Mouse (Mus musculus) liver (tissue): Measurements from ENCODE around the gene Aip.
A peak's percentile ranks its signal among the peaks of the same experiment; 100 is the strongest.

Experiments used
- DNase-seq: peaks from one replicate; pipeline ENCODE4 v3.0.0-alpha.2; 2020; ENCODE audit warnings: mixed read lengths

Aip gene

GRCm38 (mm10) chr19:4108535-4108934 lies 17.1 kb downstream of the Aip start:
- DNase-seq: no peak

- no peak for DNase-seq
Measured at GRCm38 (mm10) chr19:4106654-4107053, 19.0 kb downstream of the Aip start.

- DNase-seq: no peak
Measured at GRCm38 (mm10) chr19:4104675-4105194, 20.9 kb downstream of the Aip start.

- no peak for DNase-seq
Measured at GRCm38 (mm10) chr19:4103792-4104191, 21.9 kb downstream of the Aip start.

- DNase-seq: no peak
Measured at GRCm38 (mm10) chr19:4103294-4103693, 22.4 kb downstream of the Aip start.

DNA sequence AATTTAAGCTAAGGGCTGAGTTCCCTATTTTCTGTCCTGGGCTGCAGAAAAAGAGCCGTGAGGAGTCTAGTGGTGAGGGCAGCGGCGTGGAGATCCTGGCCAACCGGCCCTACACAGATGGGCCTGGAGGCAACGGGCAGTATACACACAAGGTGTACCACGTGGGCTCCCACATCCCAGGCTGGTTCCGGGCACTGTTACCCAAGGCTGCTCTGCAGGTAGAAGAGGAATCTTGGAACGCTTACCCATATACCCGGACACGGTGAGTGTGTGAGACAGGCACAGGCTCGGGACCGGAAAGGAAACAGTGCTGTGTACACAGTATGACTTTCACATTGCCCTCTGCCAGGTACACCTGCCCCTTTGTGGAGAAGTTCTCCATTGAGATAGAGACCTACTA lies 23.0 kb downstream of the Aip start:
- no peak for DNase-seq

GRCm38 (mm10) chr19:4102049-4102448 lies 23.6 kb downstream of the Aip start:
- DNase-seq: no peak

DNA sequence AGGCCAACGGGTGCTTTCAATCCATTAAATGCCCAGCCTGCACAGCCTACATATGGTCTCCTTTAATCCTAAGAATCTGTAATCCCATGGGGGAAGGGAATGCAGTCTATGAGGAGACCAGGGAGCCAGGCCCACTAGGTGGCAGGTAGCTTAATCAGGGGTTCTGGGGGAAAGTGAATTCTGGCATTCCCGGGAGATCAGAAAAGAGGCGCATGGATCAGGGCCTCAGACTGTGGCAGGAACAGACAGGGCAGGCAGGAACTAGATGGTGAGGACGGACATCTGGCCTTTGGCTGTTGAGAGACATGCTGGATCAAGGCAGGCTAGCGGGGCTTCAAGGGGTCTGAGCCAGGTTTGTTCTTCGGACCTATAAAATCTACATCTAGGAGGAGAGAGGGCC lies 24.2 kb downstream of the Aip start:
- no peak for DNase-seq

GRCm38 (mm10) chr19:4100718-4101261 lies 24.9 kb downstream of the Aip start:
- DNase-seq: peak; percentile 26

DNA sequence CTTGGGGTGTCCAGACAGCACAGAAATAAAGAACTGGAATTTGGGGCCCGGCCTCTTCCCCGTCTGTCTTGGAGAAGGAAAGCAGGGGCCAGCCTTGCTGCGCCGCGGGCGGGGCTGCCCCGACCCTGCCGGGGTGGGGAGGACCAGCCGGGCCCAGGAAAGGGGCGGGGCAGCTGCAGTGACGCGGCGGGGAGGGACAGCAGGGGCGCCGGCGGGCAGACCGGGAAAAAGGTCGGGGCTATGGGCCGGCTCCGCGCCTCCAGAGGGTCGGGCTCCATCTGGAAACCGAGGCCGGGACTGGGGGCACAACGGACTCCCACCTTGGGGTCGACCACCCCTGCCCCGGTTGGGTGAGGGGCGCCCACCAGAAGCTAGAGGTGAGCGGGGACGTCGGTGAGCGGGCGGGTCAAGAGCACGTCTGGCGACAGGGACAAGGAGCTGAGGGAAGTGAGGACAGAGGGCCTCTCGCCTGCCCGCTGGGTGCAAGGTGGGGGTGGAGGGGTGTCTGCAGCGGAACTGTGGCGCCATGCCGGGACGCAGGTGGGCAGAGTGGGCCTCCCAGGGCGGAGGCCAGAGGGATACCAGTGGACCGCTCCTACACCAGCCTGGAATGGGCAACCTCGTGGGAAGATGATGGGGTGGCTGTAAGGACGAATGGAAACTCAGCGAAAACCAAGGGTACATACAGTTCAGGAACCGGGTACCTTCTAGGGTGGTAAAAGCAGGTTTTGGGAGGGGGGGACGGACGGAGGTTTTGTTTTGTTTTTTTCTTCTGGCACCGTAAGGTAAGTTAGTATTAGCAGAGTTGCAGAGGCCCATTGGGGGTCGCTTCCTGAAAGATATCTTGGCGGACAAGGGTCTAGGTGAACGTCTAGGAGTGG lies 25.6 kb downstream of the Aip start, which contains the start of gene Pitpnm1:
Pitpnm1 (plus strand) TSS at position 162 of the 881 bp plus-strand sequence.
- peak; percentile 87 for DNase-seq

DNA sequence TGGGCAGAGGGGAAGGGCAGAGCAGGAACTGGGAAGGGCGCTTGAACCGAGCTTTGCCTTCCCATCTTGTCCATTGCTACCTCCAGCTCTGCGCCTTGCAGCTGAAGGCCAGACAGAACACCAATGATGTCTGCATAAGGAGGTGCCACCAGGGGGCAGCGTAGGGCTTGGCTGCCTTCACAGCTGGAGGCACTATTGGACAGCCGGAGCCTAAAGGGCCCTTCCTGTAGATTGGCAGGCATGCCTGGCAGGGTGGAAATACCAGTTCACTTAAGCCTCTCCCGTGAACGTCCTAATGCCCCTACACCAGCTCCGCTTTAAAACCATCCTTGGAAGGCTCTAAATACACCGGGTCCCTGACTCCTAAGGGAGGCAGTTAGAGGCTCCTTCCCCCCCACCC lies 26.6 kb downstream of the Aip start:
- DNase-seq: peak; percentile 94

- DNase-seq: no peak
Measured at GRCm38 (mm10) chr19:4098426-4098825, 27.2 kb downstream of the Aip start.

- DNase-seq: peak; percentile 93
Measured at GRCm38 (mm10) chr19:4097441-4097825, 28.2 kb downstream of the Aip start.

GRCm38 (mm10) chr19:4096642-4097440 lies 28.8 kb downstream of the Aip start, which contains the start of gene Cdk2ap2:
Gene Cdk2ap2, plus strand, starts transcription at chr19:4097182.
- peak; percentile 99 for DNase-seq

DNA sequence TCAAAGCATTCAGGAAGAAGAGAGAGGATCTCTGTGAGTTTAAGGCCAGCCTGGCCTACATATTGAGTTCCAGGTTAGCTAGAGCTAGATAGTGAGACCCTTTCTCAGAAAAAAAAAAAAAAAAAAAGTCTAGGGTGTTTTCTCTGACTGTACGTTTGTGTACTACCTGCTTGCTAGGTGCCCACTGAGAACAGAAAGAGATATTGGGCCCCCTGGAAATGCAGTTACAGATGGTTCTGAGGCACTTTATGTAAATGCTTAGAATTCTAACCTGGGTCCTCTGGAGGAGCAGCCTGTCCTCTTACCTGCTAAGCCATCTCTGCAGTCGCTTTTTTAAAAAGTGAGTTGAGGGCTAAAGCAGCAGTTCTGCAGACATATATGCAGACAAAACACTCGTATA lies 29.9 kb downstream of the Aip start:
- DNase-seq: no peak

- DNase-seq: no peak
Measured at GRCm38 (mm10) chr19:4094774-4095303, 30.8 kb downstream of the Aip start.

GRCm38 (mm10) chr19:4094348-4094747 lies 31.3 kb downstream of the Aip start:
- no peak for DNase-seq

- DNase-seq: no peak
Measured at GRCm38 (mm10) chr19:4093772-4094171, 31.9 kb downstream of the Aip start.

DNA sequence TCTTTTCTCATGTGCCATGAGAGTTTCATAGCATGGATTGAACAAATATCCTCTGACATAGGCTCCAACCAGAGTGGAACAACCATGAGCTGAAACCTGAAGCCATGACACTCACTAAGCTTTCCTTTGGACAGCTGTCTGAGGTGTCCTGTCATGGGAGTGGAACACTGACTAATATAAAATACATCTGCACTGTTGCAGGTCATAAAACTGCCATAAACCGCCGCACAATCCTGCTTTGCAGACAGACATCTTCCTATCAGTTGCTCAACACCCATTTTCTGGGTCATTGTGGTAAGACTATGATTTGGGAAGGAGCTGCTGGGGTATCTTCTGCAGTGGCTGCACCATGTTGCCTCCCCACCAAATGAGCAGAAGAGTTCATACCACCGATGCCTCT lies 32.9 kb downstream of the Aip start:
- no peak for DNase-seq

GRCm38 (mm10) chr19:4091383-4091782 lies 34.3 kb downstream of the Aip start:
- DNase-seq: no peak

DNA sequence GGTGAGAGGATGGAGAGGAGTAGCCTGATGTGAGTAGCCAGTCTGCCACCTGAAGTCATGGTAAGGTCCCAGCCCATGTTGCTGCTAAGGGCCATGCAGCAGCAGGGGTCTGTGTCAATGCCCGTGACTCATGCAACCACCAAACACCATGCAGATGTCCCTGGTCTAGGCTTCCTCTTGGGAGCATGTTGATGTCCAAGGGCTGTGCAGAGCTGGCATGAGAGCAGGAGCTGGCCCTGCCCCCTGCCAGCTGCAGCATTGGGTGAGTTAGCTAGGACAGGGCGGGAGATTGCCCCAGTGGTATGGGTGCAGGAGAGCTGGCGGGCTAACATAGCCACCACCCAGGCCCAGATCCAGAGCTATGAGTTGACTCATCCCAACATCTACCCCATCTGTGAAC lies 35.2 kb downstream of the Aip start:
- DNase-seq: no peak

GRCm38 (mm10) chr19:4089128-4089527 lies 36.5 kb downstream of the Aip start:
- no peak for DNase-seq

DNA sequence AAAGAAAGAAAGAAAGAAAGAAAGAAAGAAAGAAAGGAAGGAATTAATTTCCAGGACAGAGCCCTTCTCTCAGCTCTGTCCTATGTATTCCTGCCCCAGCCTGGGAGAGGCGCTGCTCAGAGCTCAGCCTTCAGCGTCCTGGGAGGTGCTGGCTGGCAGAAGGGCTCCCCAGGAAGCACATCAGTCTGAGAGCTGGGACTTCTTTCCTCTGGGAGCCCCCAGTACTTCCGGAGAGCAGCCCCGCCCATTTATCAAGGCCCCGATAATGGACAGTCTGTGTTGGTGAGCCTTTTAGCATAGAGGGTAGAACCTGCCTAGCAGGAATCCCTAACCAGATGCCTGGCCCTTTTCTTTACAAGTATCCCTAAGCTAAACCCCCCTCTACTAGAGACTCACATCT lies 37.5 kb downstream of the Aip start:
- no peak for DNase-seq
